In genomic region chr17:83398756-83399155, GRCm38 (mm10) we compare ENCODE assay signal across 25 mouse cellular contexts.
"Had no signal": no experiment of that assay in that cellular context is flagged by ENCODE, and none has a peak within 500 bp of the region (broad histone marks: within the 10 kb centered on the region; RNA-seq: fewer than 3 reads in every experiment).

No protein-coding gene starts in this region.

- H3K9ac ChIP-seq: liver, embryonic 13.5 days; liver, embryonic 15.5 days; liver, postnatal 0 days; lung, embryonic 15.5 days; midbrain, embryonic 13.5 days; neural tube, embryonic 13.5 days; neural tube, embryonic 15.5 days; stomach, embryonic 15.5 days had no signal

- H3K4me1 ChIP-seq: neural tube, embryonic 13.5 days; neural tube, embryonic 15.5 days had no signal

- H3K4me3 ChIP-seq: liver, embryonic 13.5 days; liver, embryonic 15.5 days; lung, embryonic 15.5 days; midbrain, embryonic 13.5 days; myocyte; neural tube, embryonic 13.5 days; neural tube, embryonic 15.5 days; stomach, embryonic 15.5 days had no signal

- H3K4me2 ChIP-seq: liver, embryonic 11.5 days; liver, embryonic 13.5 days; liver, embryonic 15.5 days; lung, embryonic 15.5 days; midbrain, embryonic 11.5 days; midbrain, embryonic 13.5 days; neural tube, embryonic 13.5 days; neural tube, embryonic 15.5 days; stomach, embryonic 15.5 days had no signal

- H3K27me3 ChIP-seq: liver, embryonic 13.5 days; liver, embryonic 15.5 days; lung, embryonic 15.5 days; midbrain, embryonic 13.5 days; neural tube, embryonic 13.5 days; neural tube, embryonic 15.5 days; stomach, embryonic 15.5 days had no signal

- ATAC-seq: liver, postnatal 0 days; lung, postnatal 0 days; midbrain, embryonic 13.5 days; midbrain, embryonic 16.5 days had no signal

- H3K9me3 ChIP-seq: liver, embryonic 13.5 days; liver, embryonic 15.5 days; lung, embryonic 15.5 days; midbrain, embryonic 13.5 days; neural tube, embryonic 13.5 days; neural tube, embryonic 15.5 days; stomach, embryonic 15.5 days had no signal

- H3K27ac ChIP-seq: liver, embryonic 13.5 days; liver, embryonic 15.5 days; lung, embryonic 15.5 days; midbrain, embryonic 13.5 days; neural tube, embryonic 13.5 days; neural tube, embryonic 15.5 days; stomach, embryonic 15.5 days; stomach, postnatal 0 days had no signal

- H3K36me3 ChIP-seq: liver, embryonic 15.5 days; stomach, embryonic 15.5 days had no signal

- DNase-seq: liver, embryonic 13.5 days; liver, postnatal 0 days; lung, adult 2 months; lung, postnatal 14 days; lung, postnatal 4 days; retina, postnatal 1 day; right cerebral cortex, adult 18-20 months; right cerebral cortex, postnatal 25 days; right cerebral cortex, postnatal 4 days; spleen, adult 18-20 months; thymus, adult 2 months; thymus, postnatal 25 days; thymus, postnatal 4 days had no signal
